Mouse (Mus musculus): ENCODE measurements around the gene Pigc.

DNA sequence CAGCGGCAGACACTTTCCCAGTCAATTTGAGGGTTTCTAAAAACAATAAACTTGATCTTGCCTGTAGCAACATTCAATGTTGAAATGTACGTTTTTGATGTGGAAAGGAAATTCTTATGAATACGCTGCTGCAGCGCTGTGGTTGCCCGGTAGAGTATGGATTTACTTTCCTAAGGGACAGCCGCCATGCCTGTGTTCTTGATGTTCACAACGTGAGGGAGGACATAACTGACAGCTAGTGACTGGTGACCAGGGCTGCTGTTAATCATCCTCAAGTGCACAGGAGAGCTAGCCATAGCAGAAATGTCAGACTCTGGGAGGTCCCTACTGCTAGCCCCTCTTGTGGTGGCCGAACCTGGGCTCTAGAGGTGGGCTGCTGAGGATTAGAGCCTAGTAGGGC, 40.1 kb downstream of the Pigc start:
- TF ChIP-seq CTCF (IDR thresholded peaks at IDR 0.05; ENCODE audit: low read depth, low read length): no peak
- no peak for TF ChIP-seq GATA2 (IDR thresholded peaks at IDR 0.05; ENCODE audit: borderline replicate concordance, low read depth, low read length)
- no peak for TF ChIP-seq GATA1 (IDR thresholded peaks at IDR 0.05; ENCODE audit: borderline replicate concordance, low read length)
- no peak for TF ChIP-seq POLR2AphosphoS5 (IDR thresholded peaks at IDR 0.05; ENCODE audit: insufficient replicate concordance, low read depth, low read length)

Measured in G1E (cell line).